Mouse (Mus musculus) ES-E14 (cell line): ENCODE results near the gene Rnf41.

ENCODE experiments used
- CHD2 ChIP-seq: IDR thresholded peaks from 2 replicates; pipeline ENCODE4 v1.6.1; 2014; ENCODE audit warnings: mild to moderate bottlenecking, low read depth, low read length, inconsistent platforms
- MAFK ChIP-seq: IDR thresholded peaks from 2 replicates; pipeline ENCODE4 v1.6.1; 2014; ENCODE audit warnings: mild to moderate bottlenecking, low read depth, low read length, inconsistent platforms; ENCODE audit not compliant: insufficient read depth
- ZNF384 ChIP-seq: IDR thresholded peaks from 2 replicates; pipeline ENCODE4 v1.6.1; 2012; ENCODE audit warnings: low read depth, low read length, inconsistent platforms

GRCm38 (mm10) chr10:128380565-128380964 is 30.9 kb upstream of the Rnf41 start:
- TF ChIP-seq MAFK = no peak
- no peak for TF ChIP-seq CHD2
- no peak for TF ChIP-seq ZNF384
